Mouse (Mus musculus) brain, embryonic 14.5 days (tissue): ENCODE results near the gene Ceacam15.

Experiments
- CTCF ChIP-seq: fragments of 200-500 bp; IDR thresholded peaks from 2 replicates; pipeline ENCODE4 v1.5.1; 2012; ENCODE audit warnings: inconsistent platforms, mild to moderate bottlenecking, moderate library complexity, borderline replicate concordance; ENCODE audit not compliant: insufficient read depth, insufficient read length; ENCODE audit errors: extremely low read depth
- POLR2A ChIP-seq: fragments of 200-500 bp; IDR thresholded peaks from 2 replicates; pipeline ENCODE4 v1.6.1; 2012; ENCODE audit warnings: mild to moderate bottlenecking, inconsistent platforms, borderline replicate concordance; ENCODE audit not compliant: poor library complexity, insufficient read depth, insufficient read length, severe bottlenecking; ENCODE audit errors: extremely low read depth

DNA sequence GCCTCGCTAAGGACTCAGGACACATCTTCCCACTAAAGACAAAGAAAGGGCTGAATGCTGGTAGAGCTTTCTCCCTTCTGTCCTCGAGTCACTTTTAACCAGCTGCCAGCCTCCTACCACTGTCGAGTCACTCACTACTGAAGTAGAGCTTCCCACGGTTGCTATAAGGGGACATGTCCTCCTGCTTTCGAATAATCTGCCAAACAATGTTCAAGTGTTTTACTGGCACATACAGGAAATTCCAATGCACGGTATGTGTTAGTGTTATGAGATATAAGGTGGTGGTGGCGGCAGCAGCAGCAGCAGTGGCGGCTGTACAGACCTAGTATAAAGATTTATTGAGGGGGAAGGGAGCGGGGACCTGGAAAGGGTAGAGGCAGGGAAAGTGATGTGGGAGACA is 30.9 kb upstream of the Ceacam15 start:
- TF ChIP-seq POLR2A (no peak), CTCF (no peak)
